Mouse (Mus musculus): ENCODE measurements around the gene Trp53bp2. TPM values are rescaled to one million over a fixed set of nuclear protein-coding genes. Genes with fewer than 3 reads are reported as not detected.

The Trp53bp2 gene
- total RNA-seq, 2 experiments from 2014 or later: 1.2 to 2.6 TPM

DNA sequence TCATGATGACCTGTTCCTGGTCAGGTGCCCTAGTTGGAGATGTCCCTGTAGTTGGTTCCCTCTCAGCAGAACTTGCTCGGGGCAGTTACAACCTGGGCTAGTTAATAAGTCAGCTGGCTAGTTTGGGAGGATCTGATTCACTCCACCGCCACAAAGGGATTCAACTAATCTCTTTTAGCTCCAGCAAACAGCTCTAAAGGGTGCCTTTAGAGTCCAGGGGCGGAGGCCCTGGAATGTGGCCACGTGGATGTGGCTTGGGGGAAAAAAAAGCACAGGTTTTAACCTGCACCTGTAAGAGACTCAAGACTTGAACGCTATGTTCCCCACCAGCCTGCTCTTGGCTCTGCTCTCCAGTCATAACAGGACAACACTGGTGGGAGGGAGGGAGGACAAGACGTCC lies 87.7 kb downstream of the Trp53bp2 start:
- no peak for ATAC-seq (replicated peaks; ENCODE audit: low FRiP score, poor library complexity, severe bottlenecking)

DNA sequence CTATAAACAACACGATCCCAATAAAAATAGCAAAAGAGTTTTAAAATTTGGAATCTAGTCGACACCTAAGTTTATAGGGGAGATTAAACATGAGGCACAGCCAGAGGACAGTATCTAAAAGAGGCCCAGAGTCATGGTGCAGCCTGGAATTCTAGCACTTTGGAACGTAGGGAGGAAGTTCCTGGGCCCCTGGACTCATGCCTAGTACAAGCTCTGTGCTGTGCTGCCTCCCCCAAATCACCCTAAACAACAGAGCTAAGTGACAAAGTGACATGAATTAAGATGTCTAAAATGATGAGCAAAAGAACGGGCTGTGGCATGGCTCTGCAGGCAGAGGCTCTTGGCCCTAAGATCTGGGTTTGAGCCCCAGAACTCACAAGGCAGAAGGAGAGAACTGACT lies 88.8 kb downstream of the Trp53bp2 start:
- ATAC-seq (replicated peaks; ENCODE audit: low FRiP score, poor library complexity, severe bottlenecking): no peak

DNA sequence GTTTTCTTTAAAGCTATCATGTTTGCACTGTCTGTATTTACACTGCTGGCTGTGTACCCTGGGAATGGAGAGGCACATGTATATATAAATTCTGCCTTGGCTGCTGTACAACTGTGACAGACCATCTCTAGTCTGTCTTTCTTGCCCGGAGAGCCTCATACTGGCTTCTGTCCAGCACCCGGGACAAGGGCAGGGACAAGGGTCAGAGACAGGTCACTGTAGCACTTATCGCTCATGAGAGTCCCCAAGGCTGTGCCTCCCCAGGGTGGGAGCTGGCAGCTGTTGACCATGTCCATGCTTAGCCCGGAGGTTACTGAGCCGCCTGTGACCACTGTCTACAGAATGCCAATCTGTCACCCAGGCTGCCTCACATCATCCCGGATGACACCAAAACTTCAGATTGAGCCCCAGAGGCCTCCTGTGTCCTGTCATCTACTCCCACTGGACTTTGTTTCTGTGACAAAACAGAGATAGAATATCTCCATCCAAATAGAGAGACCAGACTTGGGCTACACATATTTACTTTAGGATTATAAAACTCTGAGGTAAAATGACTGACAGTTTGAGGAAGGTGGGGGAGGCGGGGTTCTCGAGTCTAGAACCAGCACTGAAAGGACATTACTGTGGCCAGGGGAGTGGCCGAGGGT lies 90.6 kb downstream of the Trp53bp2 start:
- no peak for ATAC-seq (replicated peaks; ENCODE audit: low FRiP score, poor library complexity, severe bottlenecking)

DNA sequence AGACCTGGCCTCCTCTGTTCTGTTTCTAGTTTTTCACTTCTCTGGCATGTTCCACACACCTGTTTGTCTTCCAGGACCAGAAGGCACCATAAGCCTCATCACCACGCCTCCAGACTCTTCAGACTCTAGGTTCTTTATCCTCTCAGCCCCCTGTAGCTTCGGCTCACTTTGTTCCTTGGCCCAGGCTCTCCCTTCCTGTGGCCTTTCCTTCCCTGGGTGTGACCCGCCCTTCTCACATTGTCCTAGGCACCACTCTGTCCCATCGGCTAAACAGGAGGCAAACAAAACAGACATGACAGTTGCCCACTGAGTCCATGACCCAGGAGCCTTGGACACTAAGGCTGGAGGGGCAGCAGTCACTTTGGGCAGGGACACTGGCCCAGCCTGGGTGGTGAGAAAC lies 91.3 kb downstream of the Trp53bp2 start:
- no peak for ATAC-seq (replicated peaks; ENCODE audit: low FRiP score, poor library complexity, severe bottlenecking)

DNA sequence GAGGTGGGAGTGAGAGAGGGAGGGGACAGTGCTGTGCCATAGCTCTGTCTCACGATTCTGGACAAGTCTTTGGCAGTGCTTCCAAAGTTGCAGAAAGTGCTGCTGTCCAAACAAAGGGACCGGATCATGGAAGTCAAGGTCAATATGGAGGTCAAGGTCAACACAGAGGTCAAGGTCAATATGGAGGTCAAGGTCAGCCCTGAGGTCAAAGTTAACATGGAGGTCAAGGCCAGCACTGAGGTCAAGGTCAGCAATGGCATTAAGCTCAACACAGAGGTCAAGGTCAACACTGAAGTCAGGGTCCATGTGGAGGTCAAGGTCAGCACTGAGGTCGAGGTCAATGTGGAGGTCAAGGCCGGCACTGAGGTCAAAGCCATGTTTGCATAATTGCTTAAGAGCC lies 91.9 kb downstream of the Trp53bp2 start:
- ATAC-seq (replicated peaks; ENCODE audit: low FRiP score, poor library complexity, severe bottlenecking): no peak

GRCm38 (mm10) chr1:182501815-182502405 lies 92.9 kb downstream of the Trp53bp2 start:
- no peak for ATAC-seq (replicated peaks; ENCODE audit: low FRiP score, poor library complexity, severe bottlenecking)

DNA sequence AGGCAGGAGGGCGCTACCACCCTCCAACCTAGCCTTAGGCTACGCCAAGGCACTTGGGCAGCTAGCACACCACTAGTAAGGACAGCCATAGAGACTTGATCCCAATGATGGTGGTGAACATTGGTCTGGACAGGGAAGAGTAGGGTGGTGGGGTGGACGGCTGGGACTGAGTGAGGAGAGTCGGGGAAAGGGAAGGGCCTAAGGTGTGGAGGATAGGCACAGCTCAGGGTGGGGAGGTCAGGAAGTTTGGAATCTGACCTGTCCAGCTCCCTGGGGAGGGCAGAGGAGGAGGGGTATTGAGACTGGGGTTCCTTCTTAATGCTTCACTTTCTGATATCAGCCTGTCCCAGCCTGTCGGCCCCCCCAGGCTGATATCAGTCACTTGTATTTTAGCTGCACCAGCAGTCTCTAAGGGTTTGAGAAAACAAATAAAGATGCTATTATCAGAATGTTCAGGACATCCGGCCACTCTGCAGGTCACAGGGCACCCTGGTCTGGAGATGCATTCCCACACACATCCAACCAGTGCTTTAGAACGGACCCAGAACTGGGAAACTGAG lies 93.6 kb downstream of the Trp53bp2 start:
- ATAC-seq (replicated peaks; ENCODE audit: low FRiP score, poor library complexity, severe bottlenecking): no peak

DNA sequence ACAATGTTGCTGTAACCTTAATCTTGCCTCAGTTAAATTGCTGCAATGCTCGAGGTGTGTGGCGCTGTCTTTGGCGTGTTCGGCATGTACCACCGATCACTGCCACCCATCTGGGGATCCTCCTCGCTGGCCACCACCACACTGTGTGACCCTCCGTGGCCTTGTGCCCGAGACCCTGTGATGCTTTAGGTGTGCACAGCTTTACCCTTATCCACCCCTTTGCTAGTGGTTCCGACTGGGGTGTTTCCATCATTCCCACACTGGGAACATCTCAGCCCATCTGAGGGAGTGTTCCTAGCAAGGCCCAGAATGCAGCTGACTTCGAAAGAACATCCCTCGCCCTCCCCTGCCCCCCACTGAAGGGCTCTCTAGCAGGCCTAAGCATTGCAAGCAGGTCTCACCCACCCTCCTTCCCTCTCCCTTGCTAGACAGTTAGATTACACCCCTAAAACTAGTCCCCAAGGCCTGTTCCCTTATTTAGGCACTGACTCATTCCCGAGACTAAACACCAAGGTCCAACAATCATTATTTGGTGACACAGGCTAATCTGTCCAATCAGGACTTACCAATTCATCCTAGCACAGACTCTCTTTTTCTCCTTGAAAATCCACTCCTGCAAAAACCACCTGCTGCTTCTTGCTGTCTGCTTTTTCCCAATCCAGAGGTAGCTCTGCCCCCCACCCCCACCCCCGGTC lies 94.4 kb downstream of the Trp53bp2 start:
- no peak for ATAC-seq (replicated peaks; ENCODE audit: low FRiP score, poor library complexity, severe bottlenecking)

DNA sequence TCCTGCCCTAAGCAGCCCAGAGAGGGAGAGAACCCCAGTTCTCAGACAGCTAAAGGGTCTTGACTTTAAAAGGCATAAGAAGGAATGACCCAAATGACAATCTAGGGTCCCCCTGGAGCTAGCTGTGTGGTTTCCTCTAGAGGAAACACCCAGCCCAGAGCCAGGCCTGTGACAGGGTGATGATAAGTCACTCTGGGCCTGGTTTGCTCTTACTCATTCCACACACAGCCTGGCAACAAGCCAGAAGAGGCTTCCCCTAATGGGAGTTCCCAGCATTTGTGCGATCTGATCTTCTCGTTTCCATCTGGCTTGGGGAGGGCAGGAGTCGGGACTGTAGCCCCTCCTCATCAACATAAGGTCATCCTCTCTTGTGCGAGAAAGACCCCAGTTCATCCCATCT lies 95.3 kb downstream of the Trp53bp2 start:
- ATAC-seq (replicated peaks; ENCODE audit: low FRiP score, poor library complexity, severe bottlenecking): no peak

- ATAC-seq (replicated peaks; ENCODE audit: low FRiP score, poor library complexity, severe bottlenecking): no peak
Measured at GRCm38 (mm10) chr1:182505291-182505690, 96.3 kb downstream of the Trp53bp2 start.

- ATAC-seq (replicated peaks; ENCODE audit: low FRiP score, poor library complexity, severe bottlenecking): no peak
Measured at GRCm38 (mm10) chr1:182506229-182506986, 97.4 kb downstream of the Trp53bp2 start.

GRCm38 (mm10) chr1:182509110-182509797 lies 100.3 kb downstream of the Trp53bp2 start:
- no peak for ATAC-seq (replicated peaks; ENCODE audit: low FRiP score, poor library complexity, severe bottlenecking)

DNA sequence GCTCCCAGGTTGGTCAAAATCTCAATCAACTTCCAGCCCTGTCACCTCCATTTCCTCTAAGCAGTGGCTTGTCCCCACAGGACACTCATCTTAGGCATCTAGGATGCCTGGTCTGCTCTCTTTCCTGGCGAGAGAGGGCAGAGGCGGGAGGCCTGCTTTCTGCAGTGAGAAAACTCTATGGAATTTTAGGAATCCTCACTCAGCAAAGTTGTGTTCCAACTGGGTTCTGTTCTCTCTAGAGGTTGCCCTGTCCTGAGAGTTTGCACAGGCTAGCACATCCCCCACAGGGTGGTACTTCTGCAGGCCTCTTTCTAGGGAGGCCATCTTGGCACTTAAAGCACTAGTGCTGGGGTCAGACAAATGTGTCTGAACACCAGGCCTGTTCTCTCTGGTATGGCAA lies 102.1 kb downstream of the Trp53bp2 start:
- no peak for ATAC-seq (replicated peaks; ENCODE audit: low FRiP score, poor library complexity, severe bottlenecking)

DNA sequence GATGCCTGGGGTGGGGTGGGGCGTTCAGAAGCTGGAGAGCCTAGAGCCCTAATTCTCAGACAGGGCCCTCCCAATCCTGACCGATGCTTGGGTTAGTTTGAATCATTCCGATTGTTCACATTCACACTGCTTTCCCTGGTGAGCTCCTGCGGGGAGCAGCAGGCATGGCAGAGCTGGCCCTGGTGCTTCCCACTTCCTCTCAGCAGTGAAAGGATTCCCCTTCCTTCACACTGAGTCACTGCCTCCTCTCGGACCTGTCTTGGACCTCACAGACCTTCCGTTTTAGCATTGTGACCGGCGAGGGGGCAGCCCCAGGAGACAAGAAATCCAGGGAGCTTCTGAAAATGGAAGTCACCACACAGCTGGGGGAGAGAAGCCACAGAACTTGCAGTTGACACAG lies 102.8 kb downstream of the Trp53bp2 start:
- ATAC-seq (replicated peaks; ENCODE audit: low FRiP score, poor library complexity, severe bottlenecking): no peak

Other genes with a start within 250 kb of the Trp53bp2 start
- gene Vmn1r1, start 244.7 kb upstream of the Trp53bp2 start, total RNA-seq (2015; ENCODE audit: low replicate concordance): not detected in 2 replicates
- not detected in 2 replicates for gene Vmn1r1, start 244.7 kb upstream of the Trp53bp2 start, total RNA-seq (2017; ENCODE audit: low replicate concordance)
- gene Degs1, start 126.4 kb upstream of the Trp53bp2 start, total RNA-seq (2015; ENCODE audit: low replicate concordance): 59.4 and 77.8 TPM in 2 replicates
- gene Degs1, start 126.4 kb upstream of the Trp53bp2 start, total RNA-seq (2017; ENCODE audit: low replicate concordance): 36.5 and 41.1 TPM in 2 replicates
- gene Fbxo28, start 67.5 kb upstream of the Trp53bp2 start, total RNA-seq (2015; ENCODE audit: low replicate concordance): 4.4 and 6.3 TPM in 2 replicates
- 5.0 and 10.7 TPM in 2 replicates for gene Fbxo28, start 67.5 kb upstream of the Trp53bp2 start, total RNA-seq (2017; ENCODE audit: low replicate concordance)
- gene Capn2, start 108.4 kb downstream of the Trp53bp2 start, total RNA-seq (2015; ENCODE audit: low replicate concordance): 4.6 and 7.5 TPM in 2 replicates
- 7.2 and 11.4 TPM in 2 replicates for gene Capn2, start 108.4 kb downstream of the Trp53bp2 start, total RNA-seq (2017; ENCODE audit: low replicate concordance)
- not detected in 2 replicates for gene Capn8, start 155.8 kb downstream of the Trp53bp2 start, total RNA-seq (2015; ENCODE audit: low replicate concordance)
- not detected in 2 replicates for gene Capn8, start 155.8 kb downstream of the Trp53bp2 start, total RNA-seq (2017; ENCODE audit: low replicate concordance)

Data from erythroblast, adult 5-6 weeks (primary cell).